Mouse (Mus musculus) olfactory bulb, adult 2 months (tissue): Measurements from ENCODE around the gene Ang.

Source experiments
- CTCF ChIP-seq: fragments of 200-500 bp; IDR thresholded peaks from 2 replicates; pipeline ENCODE4 v1.5.1; 2012; ENCODE audit warnings: low read depth, mild to moderate bottlenecking, low read length, moderate library complexity; ENCODE audit not compliant: insufficient read depth
- POLR2A ChIP-seq: fragments of 200-500 bp; IDR thresholded peaks from 2 replicates; pipeline ENCODE4 v1.6.1; 2012; ENCODE audit warnings: mild to moderate bottlenecking, low read depth, low read length, moderate library complexity; ENCODE audit not compliant: insufficient read depth

DNA sequence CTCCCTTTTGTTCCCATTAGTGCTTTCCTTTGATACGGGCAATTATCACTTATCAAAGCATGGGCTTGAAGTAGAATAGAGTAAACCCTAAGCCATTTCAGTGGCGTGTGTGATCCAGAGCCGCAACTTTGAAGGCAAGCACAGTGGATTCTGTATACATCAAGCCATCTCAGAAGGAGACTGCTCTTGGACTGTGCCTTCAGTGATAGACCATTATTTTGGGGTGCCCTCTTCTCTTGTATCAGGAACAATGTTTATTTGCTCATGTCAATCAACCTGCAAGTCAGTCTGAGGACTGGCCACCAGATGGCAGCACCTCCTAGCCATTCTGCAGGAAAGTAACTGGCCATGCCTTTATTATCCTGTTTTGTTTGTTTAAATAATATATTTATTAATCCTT lies 12.3 kb downstream of the Ang start:
- TF ChIP-seq POLR2A = no peak
- no peak for TF ChIP-seq CTCF
